In genomic region chr8:94916311-94916959, GRCm38 (mm10) we compare ENCODE assay signal across 8 mouse cellular contexts. TPM values are rescaled to one million over a fixed set of nuclear protein-coding genes. Genes with fewer than 3 reads are reported as not detected.
DNase-seq lines count a peak whose midpoint lies in the region; ATAC-seq lines count a peak whose summit lies in the region.

No protein-coding gene starts in this region.

- no peaks in the 10 kb centered on the region for H3K9me3 ChIP-seq in forebrain, embryonic 14.5 days (replicated peaks; ENCODE audit: control insufficient read depth, low read length)
- no peaks in the 10 kb centered on the region for H3K9me3 ChIP-seq in liver, embryonic 15.5 days (replicated peaks)

- ATAC-seq in forebrain, embryonic 14.5 days: no peak
- ATAC-seq in liver, embryonic 15.5 days (ENCODE audit: insufficient read depth): no peak

- H3K9ac ChIP-seq in forebrain, embryonic 14.5 days (ENCODE audit: low read length): peak overlapping the region; percentile 57; the same call in 1 of the 2 replicates
- H3K9ac ChIP-seq in liver, embryonic 15.5 days: no peak overlapping the region

- WGBS in forebrain, embryonic 14.5 days: 41% methylated on average over 9 of the region's 9 CpGs
- WGBS in liver, embryonic 15.5 days (ENCODE audit: insufficient replicate concordance): 29% methylated on average over 9 of the region's 9 CpGs

- DNase-seq in embryo, embryonic 10.5 days (ENCODE audit: low spot score): peak; percentile 20
- DNase-seq in embryo, embryonic 11 days: no peak
- peak; percentile 45 for DNase-seq in 3134 (ENCODE audit: extremely low read depth, insufficient read length, low spot score)
- no peak for DNase-seq in forebrain, embryonic 14.5 days (ENCODE audit: low spot score)
- no peak for DNase-seq in gastrocnemius, postnatal 36 days
- DNase-seq in urinary bladder, postnatal 14 days (ENCODE audit: low spot score): no peak
- DNase-seq in layer of hippocampus, postnatal 10 days (ENCODE audit: low spot score in 2 of 2): no peak

- H3K4me3 ChIP-seq in forebrain, embryonic 14.5 days (ENCODE audit: low read depth, low read length): peak overlapping the region; percentile 42
- peak overlapping the region; percentile 65 for H3K4me3 ChIP-seq in liver, embryonic 15.5 days (replicated peaks)

- H3K27ac ChIP-seq in forebrain, embryonic 14.5 days (ENCODE audit: low read depth, low read length): no peak overlapping the region
- H3K27ac ChIP-seq in liver, embryonic 15.5 days (replicated peaks): no peak overlapping the region

- H3K36me3 ChIP-seq in forebrain, embryonic 14.5 days (ENCODE audit: control insufficient read depth, insufficient read depth, low read length): no peaks in the 10 kb centered on the region
- H3K36me3 ChIP-seq in liver, embryonic 15.5 days (replicated peaks): no peaks in the 10 kb centered on the region

- peak overlapping the region; percentile 79 for H3K4me2 ChIP-seq in forebrain, embryonic 14.5 days (ENCODE audit: low read length)
- H3K4me2 ChIP-seq in liver, embryonic 15.5 days: peak overlapping the region; percentile 96

- peaks cover 29% of the 10 kb centered on the region for H3K4me1 ChIP-seq in forebrain, embryonic 14.5 days (ENCODE audit: control insufficient read depth, insufficient read depth, low read length)
- peaks cover 45% of the 10 kb centered on the region for H3K4me1 ChIP-seq in liver, embryonic 15.5 days (replicated peaks)

- intact Hi-C loops in gastrocnemius, postnatal 36 days (cut with DNase I): no loop called here

- peaks cover 7% of the 10 kb centered on the region; the same call in 1 of the 2 replicates for H3K27me3 ChIP-seq in forebrain, embryonic 14.5 days (replicated peaks; ENCODE audit: control insufficient read depth, insufficient read depth, low read length)
- peaks cover 81% of the 10 kb centered on the region for H3K27me3 ChIP-seq in liver, embryonic 15.5 days

RNA-seq across cellular contexts. Expression of gene Ccdc102a, which starts 1.5 kb away (rescaled TPM):
- polyA plus RNA-seq in forebrain, embryonic 14.5 days (2014; fragmentation: Nextera tagmentation; extraction: Ambion mirVana): 6.9 and 7.9 TPM in 2 replicates
- 2.3 TPM in 2 replicates for polyA plus RNA-seq in liver, embryonic 15.5 days (2015; fragmentation: Nextera tagmentation; extraction: Ambion mirVana)
- total RNA-seq in gastrocnemius, postnatal 36 days (2021): 1 to 10 TPM; 3.3 to 3.8 TPM
- 1 to 10 TPM; 4.0 to 4.2 TPM for total RNA-seq in layer of hippocampus, postnatal 10 days (2021)

RNA-seq across cellular contexts. Expression of gene Adgrg5, which starts 7.1 kb away (rescaled TPM):
- polyA plus RNA-seq in forebrain, embryonic 14.5 days (2014; fragmentation: Nextera tagmentation; extraction: Ambion mirVana): not detected in 2 replicates
- 0.25 TPM in 2 replicates for polyA plus RNA-seq in liver, embryonic 15.5 days (2015; fragmentation: Nextera tagmentation; extraction: Ambion mirVana)
- total RNA-seq in gastrocnemius, postnatal 36 days (2021): not detected
- under 1 TPM; 0.18 to 0.55 TPM for total RNA-seq in layer of hippocampus, postnatal 10 days (2021)

RNA-seq across cellular contexts. Expression of gene Dok4, which starts 40.3 kb away (rescaled TPM):
- polyA plus RNA-seq in forebrain, embryonic 14.5 days (2014; fragmentation: Nextera tagmentation; extraction: Ambion mirVana): 42.6 and 54.7 TPM in 2 replicates
- polyA plus RNA-seq in liver, embryonic 15.5 days (2015; fragmentation: Nextera tagmentation; extraction: Ambion mirVana): 11.0 and 12.9 TPM in 2 replicates
- 1 to 10 TPM; 2.6 to 4.9 TPM for total RNA-seq in gastrocnemius, postnatal 36 days (2021)
- total RNA-seq in layer of hippocampus, postnatal 10 days (2021): 10 to 100 TPM; 75.5 to 81.2 TPM

RNA-seq across cellular contexts. Expression of gene Adgrg1, which starts 58.1 kb away (rescaled TPM):
- polyA plus RNA-seq in forebrain, embryonic 14.5 days (2014; fragmentation: Nextera tagmentation; extraction: Ambion mirVana): 145 and 157 TPM in 2 replicates
- polyA plus RNA-seq in liver, embryonic 15.5 days (2015; fragmentation: Nextera tagmentation; extraction: Ambion mirVana): 45.2 and 46.1 TPM in 2 replicates
- 10 to 100 TPM; 20.9 to 25.5 TPM for total RNA-seq in gastrocnemius, postnatal 36 days (2021)
- 100 to 1,000 TPM; 160 to 164 TPM for total RNA-seq in layer of hippocampus, postnatal 10 days (2021)

RNA-seq across cellular contexts. Expression of gene Polr2c, which starts 59.2 kb away (rescaled TPM):
- polyA plus RNA-seq in forebrain, embryonic 14.5 days (2014; fragmentation: Nextera tagmentation; extraction: Ambion mirVana): 163 and 174 TPM in 2 replicates
- polyA plus RNA-seq in liver, embryonic 15.5 days (2015; fragmentation: Nextera tagmentation; extraction: Ambion mirVana): 70.5 and 74.1 TPM in 2 replicates
- total RNA-seq in gastrocnemius, postnatal 36 days (2021): 10 to 100 TPM; 34.3 to 44.5 TPM
- total RNA-seq in layer of hippocampus, postnatal 10 days (2021): 10 to 100 TPM; 52.8 to 58.3 TPM

Comparison
In these comparisons a context has a peak if more than half of its experiments do, and no peak if none do; other contexts are left out.
1. DNase-seq: peak in embryo, embryonic 10.5 days (single experiment) and 3134 (single experiment); none in embryo, embryonic 11 days (single experiment), forebrain, embryonic 14.5 days (single experiment), gastrocnemius, postnatal 36 days (0 of 2), urinary bladder, postnatal 14 days (single experiment) and layer of hippocampus, postnatal 10 days (0 of 2).
2. RNA of gene Dok4, which starts 40.3 kb away (total RNA-seq): 75.5 to 81.2 TPM in layer of hippocampus, postnatal 10 days; 2.6 to 4.9 TPM in gastrocnemius, postnatal 36 days; every median in the first group is over 10 times any median in the second.